Mouse (Mus musculus): ENCODE data around the gene Clec10a.

GRCm38 (mm10) chr11:70107085-70107484, 48.9 kb upstream of the Clec10a start:
- TF ChIP-seq CTCF (IDR thresholded peaks at IDR 0.05 in 2 of 3, conservative IDR thresholded peaks at IDR 0.05 in 1 of 3; ENCODE audit: control insufficient read depth in 1 of 3, insufficient read depth in 1 of 3, low read depth in 2 of 3, low read length in 3 of 3, poor library complexity in 1 of 3, severe bottlenecking in 1 of 3) (no peak), ZNF384 (IDR thresholded peaks at IDR 0.05; ENCODE audit: low read depth, low read length) (no peak)

Measured in MEL (cell line).